Mouse (Mus musculus): Measurements from ENCODE around the gene Hat1.
"Not testable (repeated sequence)": the region's sequence is repeated elsewhere in the genome, so short reads cannot be mapped to it uniquely, and the experiment has no call there.

The Hat1 gene

DNA sequence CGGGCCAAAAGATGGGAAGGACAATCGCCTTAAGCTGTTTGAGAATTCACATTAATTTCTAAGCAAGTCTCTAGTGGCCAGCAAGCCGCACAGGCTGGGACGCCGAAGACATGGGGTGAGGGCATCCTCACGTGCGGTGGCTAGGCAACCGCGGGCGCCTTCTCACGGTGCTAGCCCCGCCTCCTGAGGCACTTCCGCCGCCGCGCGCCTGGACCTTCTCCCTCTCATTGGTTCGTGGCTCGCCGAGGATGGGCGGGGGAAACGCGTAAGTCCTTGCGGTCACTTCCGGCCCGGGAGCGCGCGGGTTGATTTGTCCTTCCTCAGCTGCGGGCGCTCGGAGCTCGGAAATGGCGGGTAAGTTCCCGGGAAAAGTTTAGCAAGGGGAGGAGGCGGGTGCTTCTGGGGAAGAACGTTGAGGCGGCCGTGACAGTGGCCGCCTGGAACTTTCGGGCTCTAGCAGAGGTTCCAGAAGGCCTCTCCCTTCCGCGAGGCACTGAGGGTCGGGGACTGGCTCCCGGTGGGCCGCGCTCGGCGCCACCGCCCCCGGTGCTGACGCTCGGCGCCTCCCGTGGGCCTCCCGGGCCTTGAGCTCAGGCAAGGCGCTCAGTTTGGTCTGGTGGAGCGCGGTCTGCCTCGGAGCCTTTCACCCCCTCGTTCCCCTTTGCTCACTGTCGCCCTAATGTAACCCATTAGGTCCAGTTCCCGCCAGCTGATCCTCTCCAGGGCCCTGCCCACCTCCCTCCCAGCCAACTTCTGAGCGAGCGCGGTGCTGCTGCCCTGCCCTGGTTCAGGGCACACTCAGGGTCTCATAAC lies at the start of gene Hat1:
Hat1 (plus strand) TSS at position 8 of the 813 bp plus-strand sequence.
- DNase-seq (ENCODE audit: low read depth, low spot score) = peak; percentile 89

DNA sequence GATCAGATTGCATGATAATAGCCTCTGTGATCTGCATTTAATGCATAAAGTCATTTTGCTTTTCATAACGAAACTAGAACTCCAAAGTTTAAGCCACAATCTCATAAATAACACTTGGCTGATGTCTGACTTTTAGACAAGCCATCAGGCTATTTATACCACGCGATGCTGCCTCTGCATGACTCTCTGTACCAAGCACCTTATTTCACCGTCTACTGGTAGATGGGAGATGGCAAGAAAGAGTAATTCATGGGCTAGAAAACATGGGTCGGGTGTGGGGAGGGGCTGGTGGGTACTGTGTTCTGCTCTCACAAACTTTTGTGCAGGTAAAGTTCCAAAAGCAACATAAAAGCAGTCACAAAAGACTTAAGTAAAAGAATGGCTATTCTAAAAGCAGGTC lies 48.6 kb upstream of the Hat1 start:
- no peak for DNase-seq (ENCODE audit: low read depth, low spot score)

DNA sequence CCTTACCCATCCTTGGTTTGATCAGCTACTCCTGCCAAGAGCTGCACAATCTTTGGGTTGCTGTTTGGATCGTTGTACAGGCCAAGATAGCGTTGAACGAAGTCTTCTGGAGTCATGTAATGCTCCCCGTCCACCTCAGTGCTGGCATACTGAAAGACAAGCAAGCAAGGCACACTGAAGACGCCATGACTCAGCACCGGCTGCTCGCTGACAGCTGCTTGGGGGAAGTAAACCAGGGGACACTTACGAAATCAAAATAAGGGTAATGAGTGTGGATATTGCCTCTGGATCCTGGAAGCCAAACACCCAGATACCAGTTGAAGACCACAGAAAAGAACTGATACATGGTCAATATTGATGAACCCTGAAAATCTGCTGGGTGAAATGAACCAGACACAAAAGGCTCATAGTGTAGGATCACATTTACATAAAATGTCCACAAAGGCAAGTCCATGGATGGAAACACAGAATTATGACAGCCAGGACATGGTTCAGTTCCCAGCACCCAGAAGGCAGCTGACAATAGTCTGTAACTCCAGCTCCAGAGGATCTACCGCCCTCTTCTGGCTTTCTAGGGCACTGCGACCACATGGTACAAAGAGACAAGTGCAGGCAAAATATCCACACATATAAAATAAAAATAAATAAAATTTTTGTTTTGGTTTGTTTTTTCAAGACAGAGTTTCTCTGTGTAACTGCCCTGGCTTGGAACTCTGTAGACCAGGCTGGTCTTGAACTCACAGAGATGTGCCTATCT lies 44.7 kb upstream of the Hat1 start:
- DNase-seq (ENCODE audit: low read depth, low spot score) = no peak

DNA sequence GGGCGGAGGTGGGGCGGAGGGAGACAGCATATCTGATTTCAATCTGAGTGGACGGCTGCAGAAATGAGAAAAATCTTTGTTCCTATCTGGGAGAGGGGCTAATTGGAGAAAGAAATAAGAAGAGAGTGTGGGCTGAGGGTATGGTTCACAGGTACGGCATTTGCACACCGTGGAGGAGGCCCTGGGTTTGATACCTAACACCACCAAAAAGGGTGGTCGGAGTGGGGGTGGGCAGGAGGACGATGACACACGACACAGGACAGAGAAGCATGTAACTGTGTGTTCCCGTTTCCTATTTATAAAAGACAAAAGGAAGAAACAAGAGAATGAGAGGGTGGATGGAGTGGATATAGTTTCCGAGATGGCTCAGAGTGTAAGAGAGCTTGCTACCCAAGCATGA lies 41.6 kb upstream of the Hat1 start:
- DNase-seq (ENCODE audit: low read depth, low spot score) = no peak

DNA sequence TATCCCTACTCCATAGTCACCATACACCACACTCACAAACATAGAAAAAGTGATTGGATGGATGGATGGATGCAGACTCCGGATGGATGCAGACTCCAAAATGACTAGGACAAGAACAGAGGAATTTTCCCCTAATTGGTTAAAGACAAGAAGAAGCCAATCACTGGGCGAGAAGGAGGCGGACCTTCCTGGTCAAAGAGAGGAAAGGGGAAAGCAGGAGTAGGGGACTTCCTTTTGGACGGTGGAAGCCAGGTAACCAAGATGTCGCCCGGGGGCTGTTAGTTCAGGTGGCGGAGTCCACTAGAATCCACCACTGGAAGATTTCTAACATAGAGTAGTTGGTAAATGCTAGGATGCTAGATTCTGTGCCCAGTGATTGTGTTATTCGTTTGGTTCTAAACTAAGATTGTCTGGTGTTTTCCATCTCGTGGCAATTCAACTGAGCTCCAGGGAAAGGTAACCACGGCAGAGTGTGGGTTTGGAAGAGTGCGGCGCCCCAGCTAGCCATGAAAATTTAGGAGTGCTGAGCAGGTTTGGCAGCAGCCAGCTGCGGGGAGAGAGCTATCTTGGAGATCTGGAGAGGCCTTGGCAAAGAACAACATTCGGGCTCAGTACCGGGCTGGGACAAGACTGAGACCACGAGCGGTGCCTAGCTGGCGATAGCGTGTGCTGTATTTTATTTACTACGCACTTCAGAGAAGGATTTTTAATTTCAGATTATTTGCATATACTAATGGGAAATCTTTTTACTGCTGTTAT lies 40.8 kb upstream of the Hat1 start:
- DNase-seq (ENCODE audit: low read depth, low spot score) = no peak

DNA sequence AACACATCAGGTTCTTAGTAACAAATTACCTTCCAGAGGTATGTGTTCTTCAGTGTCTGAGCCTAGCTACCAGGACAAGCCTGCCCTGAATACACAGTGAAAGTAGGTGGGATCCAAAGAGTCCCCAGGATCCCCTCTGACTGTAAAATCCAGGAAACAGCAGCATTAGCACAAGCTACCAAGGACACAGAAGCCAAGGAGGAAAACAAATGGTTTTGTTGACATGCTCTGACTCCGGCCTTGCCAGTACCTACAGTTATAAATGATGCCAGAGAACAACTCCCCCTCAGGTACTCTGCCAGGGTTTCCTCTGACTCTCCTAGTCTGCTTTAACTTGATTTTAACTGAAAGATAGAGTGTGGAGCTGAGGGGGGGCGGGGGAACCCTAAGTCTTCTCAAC lies 39.2 kb upstream of the Hat1 start:
- no peak for DNase-seq (ENCODE audit: low read depth, low spot score)

DNA sequence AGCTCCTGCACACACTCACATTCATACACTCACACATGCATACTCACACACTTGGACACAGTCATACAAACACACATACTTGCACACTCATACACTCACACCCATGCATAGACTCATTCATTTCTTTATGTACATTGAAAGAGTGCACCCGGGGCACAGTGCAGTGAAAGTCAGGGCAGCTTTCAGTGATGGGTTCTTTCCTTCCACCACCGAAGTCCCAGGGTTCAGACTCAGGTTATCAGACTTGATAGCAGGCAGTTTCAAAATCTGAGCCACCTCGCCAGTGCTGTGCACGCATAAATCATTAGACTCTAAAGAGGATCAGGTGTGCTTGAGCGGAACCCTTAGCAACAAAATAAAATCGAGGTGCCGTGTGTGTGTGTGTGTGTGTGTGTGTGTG lies 38.6 kb upstream of the Hat1 start:
- no peak for DNase-seq (ENCODE audit: low read depth, low spot score)

DNA sequence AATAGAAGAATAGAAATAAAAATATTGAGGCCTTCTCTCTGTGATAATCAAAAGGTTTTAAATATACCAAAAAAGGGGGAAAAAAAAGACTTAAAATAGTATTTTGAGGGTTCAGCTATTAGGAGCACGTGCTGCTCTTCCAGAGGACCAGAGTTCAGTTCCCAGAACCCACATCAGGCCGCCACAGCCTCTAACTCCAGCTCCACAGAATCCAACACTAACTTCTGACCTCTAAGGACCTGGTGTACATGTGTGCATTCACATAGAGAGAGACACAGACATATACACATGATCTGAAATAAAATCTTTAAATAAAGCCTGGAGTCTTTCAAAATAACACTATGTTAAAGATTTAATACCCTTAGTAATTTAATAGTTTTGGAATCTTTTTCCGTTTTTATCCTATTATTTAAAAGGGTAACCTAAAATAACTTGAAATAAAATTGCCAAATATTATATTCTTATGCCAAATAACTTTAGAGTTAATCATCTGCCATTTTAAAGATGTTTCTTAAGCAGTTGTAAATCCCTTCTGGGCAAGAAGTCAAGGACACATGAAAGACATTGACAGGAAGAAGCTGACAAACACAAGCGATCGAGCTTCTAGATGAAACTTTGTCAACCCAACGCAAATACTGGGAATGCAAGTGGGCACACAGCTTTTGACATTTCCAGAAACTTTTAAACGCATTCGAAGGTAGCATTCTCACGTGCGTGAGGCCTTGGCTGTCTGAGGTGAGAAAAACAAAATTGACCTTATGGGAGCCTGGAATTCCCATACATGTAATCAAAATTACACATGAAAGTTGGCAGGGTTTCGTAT lies 37.6 kb upstream of the Hat1 start:
- no peak for DNase-seq (ENCODE audit: low read depth, low spot score)

DNA sequence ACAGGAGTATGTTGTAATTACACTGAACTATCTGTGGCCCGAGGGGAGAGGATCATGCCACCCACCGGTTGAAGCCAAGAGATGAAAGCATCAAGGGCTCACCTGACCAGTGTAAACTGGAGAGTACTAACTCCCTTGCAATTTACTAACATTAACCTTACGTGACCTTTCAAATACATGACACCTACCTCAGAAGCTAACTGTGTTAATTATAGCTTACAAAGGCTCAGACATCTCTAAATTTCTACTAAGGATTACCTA lies 37.1 kb upstream of the Hat1 start:
- DNase-seq (ENCODE audit: low read depth, low spot score) = no peak

DNA sequence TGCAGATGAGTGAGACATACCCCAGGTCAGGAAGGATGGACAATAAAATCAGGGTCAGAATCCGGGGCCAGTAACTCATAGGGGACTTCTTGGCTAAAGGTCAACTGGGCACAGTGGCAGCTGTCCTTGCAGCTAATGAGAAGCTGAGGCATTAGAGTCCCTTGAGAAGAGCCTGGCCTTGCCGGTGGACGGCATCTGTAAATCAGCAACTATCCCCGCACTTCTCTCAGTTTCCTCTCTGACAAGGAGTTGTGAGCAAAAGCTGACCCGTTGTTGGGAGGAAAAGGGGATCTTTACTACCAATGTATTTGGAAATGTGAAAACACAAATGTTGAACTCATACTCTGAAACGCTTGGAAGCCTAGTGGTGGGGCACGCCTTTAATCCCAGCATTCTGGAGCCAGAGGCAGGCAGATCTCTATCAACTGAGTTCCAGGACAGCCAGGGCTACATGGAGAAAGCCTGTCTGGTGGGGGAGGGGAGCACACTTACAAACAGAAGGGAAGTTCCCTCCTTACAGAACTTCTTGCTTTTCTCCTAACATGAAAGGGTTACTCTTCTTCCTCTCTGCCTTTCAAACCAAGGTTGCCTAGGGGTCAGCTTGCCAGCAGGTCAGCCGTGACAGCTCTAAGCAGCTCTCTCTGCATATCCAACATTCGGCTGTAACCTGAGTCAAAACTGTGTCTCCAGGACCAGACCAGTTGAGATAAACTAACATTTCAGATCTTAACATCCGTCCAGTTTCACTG lies 35.3 kb upstream of the Hat1 start:
- no peak for DNase-seq (ENCODE audit: low read depth, low spot score)

DNA sequence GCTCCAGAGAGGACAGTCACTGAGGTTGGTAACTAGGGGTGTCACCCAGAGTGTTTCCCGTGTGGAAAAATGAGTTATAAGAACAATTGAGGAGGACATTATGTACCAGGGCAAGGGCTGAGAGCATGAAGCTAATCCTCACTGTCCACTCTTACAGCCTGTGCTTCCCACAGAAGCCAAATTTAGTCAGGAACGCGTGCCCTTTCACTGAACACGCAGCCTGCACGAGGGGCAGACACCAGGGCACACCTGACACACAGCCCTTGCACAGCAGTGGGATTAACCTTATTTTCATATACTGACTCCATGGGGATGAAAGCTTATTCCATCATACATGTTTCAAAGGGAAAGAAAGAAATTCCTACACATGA lies 34.7 kb upstream of the Hat1 start:
- DNase-seq (ENCODE audit: low read depth, low spot score) = no peak

DNA sequence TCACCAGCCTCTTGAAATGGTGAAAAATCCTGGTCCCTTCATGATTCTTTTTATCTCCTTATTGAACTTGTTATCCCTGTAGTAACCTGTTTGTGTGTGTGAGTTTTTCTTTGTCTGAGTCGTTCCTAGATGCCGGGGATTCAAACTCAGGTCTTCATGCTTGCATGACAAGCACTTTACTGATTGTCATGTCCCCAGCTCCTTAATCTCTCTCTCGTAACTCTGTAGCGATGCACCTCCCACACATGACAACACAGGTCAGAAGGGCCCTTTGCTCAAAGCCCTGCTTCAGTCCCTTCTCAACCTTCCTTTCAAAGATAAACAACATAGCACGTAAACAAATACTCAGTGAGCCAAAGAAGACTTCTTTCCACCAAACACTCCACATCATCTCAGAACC lies 30.4 kb upstream of the Hat1 start:
- DNase-seq (ENCODE audit: low read depth, low spot score) = no peak

DNA sequence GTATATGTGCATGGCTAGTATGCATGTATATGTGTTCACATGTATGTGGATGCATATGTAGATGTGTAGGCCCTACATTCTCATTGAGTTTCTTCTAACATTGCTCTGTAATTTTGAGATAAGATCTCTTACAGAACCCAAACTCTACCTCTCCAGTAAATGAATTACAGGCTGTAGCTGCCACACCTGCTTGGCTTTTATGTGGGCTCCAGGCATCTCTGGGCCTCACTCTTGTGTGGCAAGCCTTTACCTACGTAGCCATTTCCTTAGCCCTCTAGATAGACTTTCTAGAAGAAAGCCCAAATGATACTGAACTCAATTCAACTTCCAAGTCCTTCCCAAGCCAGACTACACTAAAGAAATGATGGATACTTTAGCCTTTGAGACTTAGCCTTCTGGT lies 28.6 kb upstream of the Hat1 start:
- no peak for DNase-seq (ENCODE audit: low read depth, low spot score)

DNA sequence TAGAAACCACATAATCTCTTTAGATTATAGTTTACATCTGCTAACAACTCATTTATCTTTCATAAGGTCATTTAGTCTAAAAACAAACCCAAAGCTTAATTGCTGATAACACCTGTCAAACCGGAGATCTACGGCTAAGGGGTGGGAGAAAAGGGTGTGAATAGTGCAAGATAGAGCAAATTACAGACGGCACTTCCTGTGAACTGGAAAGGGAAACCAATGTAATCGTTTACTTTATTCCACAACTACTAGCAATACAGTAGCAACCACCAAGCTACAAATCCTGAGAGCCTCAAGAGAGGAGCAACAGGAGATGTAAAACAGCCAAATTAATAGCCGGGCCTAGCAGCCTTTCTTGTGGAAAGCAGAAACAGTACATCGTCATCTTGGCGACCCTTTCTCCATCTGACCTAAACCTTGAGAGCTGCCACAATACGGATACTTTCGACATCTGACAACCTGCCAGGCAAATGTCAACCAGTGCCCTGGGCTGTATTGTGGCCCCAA lies 22.1 kb upstream of the Hat1 start:
- DNase-seq (ENCODE audit: low read depth, low spot score) = no peak

DNA sequence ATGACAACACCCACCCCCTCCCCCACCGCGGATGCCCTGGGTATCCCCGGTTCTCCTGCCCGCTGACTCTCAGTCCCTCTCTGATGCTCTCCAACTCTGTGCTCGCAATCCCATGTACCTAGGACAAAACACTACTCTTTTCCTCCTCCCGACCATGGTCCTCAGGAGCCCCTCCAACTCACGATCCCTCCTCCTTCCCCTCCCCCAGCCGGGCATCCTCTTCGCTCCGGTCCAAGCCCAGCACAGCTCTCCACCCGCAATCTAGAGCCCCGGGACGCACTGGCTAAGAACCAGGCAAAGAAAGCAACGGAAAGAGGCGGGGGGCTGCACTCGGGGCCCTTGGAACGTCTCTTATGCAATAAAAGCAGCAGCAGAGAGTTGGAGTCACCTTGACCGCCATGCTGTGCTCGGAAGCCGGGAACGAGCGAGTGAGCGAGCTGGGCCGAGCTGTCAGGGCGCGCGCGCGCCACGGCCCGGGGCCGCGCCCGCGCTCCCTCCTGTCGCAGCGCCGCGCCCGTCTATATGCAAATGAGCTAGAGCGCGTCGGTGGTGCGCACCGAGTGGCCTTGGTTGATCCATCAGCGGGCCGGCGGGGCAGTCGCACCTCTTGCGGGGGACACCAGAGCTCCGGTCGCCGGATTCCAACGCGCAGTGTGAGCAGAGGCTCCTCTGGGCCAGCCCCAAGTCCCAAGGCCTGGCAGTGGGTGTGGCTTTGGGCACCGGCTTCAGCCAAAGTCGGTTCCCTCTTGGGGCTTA lies 21.5 kb upstream of the Hat1 start, which contains the start of gene Slc25a12:
Slc25a12 (minus strand) TSS at position 625 of the 756 bp plus-strand sequence.
- peak; percentile 70 for DNase-seq (ENCODE audit: low read depth, low spot score)

DNA sequence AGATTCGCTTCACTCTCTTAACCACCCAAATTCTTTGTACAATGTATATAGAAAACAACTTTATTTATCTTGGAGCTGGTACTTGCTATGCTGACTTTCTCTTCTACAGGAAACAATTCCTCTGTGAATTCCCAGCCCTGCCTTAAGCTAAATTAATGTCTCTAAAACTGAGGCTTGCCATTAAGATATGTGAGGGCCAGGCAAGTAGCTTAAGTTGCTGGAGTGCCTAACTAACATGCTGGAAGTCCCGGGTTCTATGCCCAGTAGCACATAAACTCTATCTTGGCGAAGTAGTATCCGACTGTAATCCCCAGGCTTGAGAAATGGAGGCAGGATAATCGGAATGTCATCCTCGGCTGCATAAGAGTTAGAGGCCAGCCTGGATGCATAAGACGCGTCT lies 20.7 kb upstream of the Hat1 start:
- no peak for DNase-seq (ENCODE audit: low read depth, low spot score)

DNA sequence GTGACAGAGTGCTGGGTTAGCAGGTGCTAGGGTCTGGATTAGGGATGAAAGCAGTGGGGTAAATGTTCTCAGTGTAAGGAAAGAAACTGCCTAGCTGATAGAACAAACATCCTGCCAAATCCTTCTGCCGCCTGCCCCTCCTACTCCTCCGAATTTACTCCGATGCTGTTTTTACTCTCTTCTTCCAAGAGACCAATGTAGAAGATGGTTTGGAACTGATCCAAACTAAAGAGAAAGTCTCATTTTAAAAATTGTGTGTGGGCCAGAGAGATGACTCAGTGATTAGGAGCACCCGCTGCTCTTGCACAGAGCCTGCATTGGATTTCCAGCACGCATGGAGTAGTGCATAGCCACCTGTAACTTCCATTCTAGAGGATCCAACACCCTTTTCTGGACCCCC lies 17.0 kb upstream of the Hat1 start:
- DNase-seq (ENCODE audit: low read depth, low spot score) = no peak

DNA sequence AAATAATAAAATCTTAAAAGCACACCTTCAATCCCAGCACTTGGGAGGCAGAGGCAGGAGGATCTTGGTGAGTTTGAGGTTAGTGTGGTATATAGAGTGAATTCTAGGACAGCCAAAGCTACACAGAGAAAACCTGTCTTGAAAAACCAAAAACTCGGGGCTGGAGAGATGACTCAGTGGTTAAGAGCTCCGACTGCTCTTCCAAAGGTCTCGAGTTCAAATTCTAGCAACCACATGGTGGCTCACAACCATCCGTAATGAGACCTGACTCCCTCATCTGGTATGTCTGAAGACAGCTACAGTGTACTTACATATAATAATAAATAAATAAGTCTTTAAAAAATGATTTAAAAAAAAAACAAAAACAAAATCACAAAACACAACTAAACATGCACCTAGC lies 16.5 kb upstream of the Hat1 start:
- DNase-seq (ENCODE audit: low read depth, low spot score) = not testable (repeated sequence)

DNA sequence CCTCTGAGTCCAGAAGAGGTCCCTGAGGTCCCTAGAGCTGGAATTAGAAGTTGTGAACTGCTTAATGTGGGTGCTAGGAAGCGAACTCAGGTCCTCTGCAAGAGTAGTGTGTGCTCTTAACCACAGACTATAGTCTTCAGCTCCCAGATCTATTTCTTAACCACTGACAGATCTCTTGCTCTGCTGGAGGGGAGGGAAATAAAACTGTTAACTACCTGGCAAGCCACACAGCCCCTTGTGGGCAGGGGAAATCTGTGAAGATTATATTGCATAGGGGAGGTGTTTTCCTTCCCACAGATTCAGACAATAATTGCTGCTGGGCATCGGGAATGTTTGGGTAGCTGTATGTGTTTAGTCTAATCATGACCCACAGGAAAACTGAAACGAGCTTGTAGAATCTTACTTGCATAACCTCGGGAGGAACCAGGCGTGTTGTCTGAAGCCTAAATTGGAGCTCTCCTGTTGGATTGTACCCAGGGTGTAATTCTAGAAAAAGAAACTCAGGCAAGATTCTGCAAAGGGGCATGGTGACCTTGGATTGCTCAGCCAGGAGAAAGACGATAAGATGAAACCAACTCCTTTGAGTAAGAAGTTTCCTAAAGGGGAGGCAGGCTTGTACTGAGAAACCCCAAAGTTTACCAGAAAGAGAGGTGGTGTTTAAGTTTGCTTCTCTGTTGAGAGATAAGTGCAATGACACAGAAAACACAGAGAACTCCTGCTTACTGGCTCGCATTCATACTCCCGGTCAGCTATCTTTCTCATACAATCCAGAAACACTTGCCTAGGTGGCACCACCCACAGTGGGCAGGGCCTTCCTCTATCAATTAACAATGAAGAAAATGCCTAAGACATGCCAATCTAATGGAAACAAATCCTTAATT lies 14.2 kb upstream of the Hat1 start:
- no peak for DNase-seq (ENCODE audit: low read depth, low spot score)
